Mouse (Mus musculus): Measurements from ENCODE around the gene Dhrs7c. TPM values are rescaled to one million over a fixed set of nuclear protein-coding genes. Genes with fewer than 3 reads are reported as not detected.

Dhrs7c gene
- polyA plus RNA-seq (2012; rRNA removed) = not detected in 2 replicates

DNA sequence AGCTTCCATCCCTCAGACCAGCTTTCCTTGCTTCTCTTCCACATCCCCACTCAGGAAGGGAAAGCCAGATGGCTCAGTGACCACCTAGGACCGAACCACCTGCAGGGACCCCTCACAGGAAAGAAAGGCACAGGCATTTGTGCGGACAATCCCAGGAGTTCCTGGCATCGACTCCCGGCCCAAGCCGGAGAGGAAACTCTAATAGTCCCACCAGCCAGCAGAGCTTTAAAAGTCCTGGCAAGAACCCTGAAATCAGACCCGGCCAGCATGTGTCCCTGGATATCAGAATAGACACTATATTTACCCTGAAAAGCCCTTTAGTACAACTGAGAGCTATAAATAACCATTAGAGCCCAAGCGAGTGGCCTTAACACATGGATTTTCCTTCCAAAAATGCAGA is at the start of gene Dhrs7c:
Gene Dhrs7c (plus strand): TSS at position 257 of the 400 bp plus-strand sequence.
- TF ChIP-seq POLR2A (IDR thresholded peaks at IDR 0.05; ENCODE audit: control insufficient read depth, low read depth, low read length) (no peak), CTCF (IDR thresholded peaks at IDR 0.05; ENCODE audit: control insufficient read depth, insufficient read depth, insufficient replicate concordance, low read depth, low read length) (no peak)
- H3K4me3 ChIP-seq (ENCODE audit: control insufficient read depth, low read depth, low read length) = no peak within 1 kb of the TSS

DNA sequence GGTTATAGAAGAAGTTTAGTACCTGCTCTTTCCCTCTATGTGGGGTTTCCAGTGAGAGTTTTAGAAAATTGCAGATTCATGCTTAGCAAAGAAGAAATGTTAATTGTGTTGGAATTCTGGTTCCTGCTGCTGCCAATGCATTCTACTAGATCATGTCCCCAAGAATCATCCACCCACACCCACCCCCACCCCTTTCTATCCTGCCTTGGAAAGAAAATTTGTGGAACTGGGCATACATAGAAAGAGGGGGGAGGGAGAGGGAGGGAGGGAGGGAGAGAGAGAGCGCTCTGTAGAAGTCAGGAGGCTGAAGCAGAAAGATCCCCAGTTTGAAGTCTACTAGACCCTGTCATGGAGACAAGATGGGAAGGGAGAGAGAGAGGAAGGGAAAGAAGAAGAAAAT is 41.7 kb upstream of the Dhrs7c start:
- H3K27ac ChIP-seq (ENCODE audit: control insufficient read depth, insufficient read depth, low read depth, low read length) = no peak overlapping the region
- H3K27me3 ChIP-seq (ENCODE audit: control insufficient read depth, insufficient read depth, low read length) = no peaks in the 10 kb centered on the region
- H3K36me3 ChIP-seq (ENCODE audit: control insufficient read depth, insufficient read depth, low read length) = no peaks in the 10 kb centered on the region
- TF ChIP-seq CTCF (IDR thresholded peaks at IDR 0.05; ENCODE audit: control insufficient read depth, insufficient read depth, insufficient replicate concordance, low read depth, low read length) (no peak), POLR2A (IDR thresholded peaks at IDR 0.05; ENCODE audit: control insufficient read depth, low read depth, low read length) (no peak)
- H3K4me3 ChIP-seq (ENCODE audit: control insufficient read depth, low read depth, low read length) = no peak overlapping the region
- H3K4me1 ChIP-seq (ENCODE audit: control insufficient read depth, insufficient read depth, low read length) = peaks cover 4% of the 10 kb centered on the region

More for the DNA sequence above, at the start of gene Dhrs7c:
- Histone ChIP-seq H3K36me3 (ENCODE audit: control insufficient read depth, insufficient read depth, low read length) (no peaks in the 10 kb centered on the region), H3K4me1 (ENCODE audit: control insufficient read depth, insufficient read depth, low read length) (no peaks in the 10 kb centered on the region), H3K27me3 (ENCODE audit: control insufficient read depth, insufficient read depth, low read length) (no peaks in the 10 kb centered on the region), H3K27ac (ENCODE audit: control insufficient read depth, insufficient read depth, low read depth, low read length) (no peak within 1 kb of the TSS)

DNA sequence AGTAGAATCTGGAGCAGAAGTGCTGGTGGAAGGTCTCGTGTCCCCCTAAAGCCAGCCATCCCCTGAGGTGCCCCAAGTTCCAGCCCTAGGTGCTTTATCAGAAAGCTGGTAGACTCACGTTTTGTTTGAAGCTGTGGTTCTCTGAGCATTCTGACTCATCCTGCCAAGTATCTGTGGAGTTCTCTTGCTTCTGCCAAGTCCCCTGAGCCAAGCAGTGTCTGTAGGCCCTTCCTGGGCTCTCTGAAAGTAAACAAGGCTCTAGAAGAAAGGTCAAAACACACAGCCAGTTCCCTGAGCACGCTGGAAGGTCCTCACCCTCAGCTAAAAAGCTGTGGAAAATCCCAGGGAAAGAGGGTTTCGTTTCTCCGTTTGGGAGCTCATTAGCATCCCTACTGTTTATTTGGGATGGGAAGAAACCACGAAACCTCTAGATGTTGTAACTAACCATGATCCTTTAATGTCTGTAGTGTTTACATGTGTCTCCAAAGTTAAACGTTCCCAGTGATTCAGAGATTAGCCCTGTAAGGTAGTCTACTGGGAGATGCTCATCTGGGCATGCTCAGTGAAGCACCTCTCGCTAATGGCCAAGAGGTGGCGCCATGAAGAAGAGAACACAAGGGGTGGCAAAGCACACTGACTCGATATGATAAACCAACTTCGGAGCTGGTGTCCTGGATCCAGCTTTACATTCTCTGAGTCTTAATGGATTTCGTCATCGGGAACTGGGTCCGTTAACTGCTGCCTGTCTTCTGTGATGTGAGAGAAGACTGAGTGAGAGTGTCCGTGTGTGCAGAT is 40.4 kb upstream of the Dhrs7c start:
- Histone ChIP-seq H3K4me3 (ENCODE audit: control insufficient read depth, low read depth, low read length) (no peak overlapping the region), H3K4me1 (ENCODE audit: control insufficient read depth, insufficient read depth, low read length) (peaks cover 4% of the 10 kb centered on the region), H3K27ac (ENCODE audit: control insufficient read depth, insufficient read depth, low read depth, low read length) (no peak overlapping the region), H3K27me3 (ENCODE audit: control insufficient read depth, insufficient read depth, low read length) (no peaks in the 10 kb centered on the region), H3K36me3 (ENCODE audit: control insufficient read depth, insufficient read depth, low read length) (no peaks in the 10 kb centered on the region)
- no peak for TF ChIP-seq POLR2A (IDR thresholded peaks at IDR 0.05; ENCODE audit: control insufficient read depth, low read depth, low read length)
- TF ChIP-seq CTCF (IDR thresholded peaks at IDR 0.05; ENCODE audit: control insufficient read depth, insufficient read depth, insufficient replicate concordance, low read depth, low read length) = peak; percentile 49; the same call in 1 of the 2 replicates

DNA sequence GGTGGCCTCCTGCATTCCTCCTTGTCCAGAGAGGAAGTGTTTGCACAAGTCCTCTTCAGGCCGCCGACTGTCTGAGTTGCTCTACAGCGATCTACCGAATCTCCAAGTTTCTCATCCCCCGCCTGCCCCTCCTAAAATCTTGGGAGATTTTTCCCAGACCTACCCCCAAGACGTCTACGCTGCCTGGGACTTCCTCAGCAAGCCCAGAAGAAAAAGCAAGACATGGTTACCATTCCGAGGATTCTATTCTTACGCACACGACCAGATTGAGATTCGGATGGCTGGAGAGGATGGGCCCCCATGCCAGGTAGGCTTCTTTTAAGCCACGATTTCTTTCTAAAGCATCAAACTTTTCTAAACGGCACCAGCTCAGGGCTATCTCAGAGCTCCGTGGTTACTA is 26.9 kb upstream of the Dhrs7c start, which contains the start of gene Glp2r:
Gene Glp2r (minus strand): TSS at position 101 of the 400 bp plus-strand sequence.
- TF ChIP-seq CTCF (IDR thresholded peaks at IDR 0.05; ENCODE audit: control insufficient read depth, insufficient read depth, insufficient replicate concordance, low read depth, low read length) (no peak), POLR2A (IDR thresholded peaks at IDR 0.05; ENCODE audit: control insufficient read depth, low read depth, low read length) (no peak)

DNA sequence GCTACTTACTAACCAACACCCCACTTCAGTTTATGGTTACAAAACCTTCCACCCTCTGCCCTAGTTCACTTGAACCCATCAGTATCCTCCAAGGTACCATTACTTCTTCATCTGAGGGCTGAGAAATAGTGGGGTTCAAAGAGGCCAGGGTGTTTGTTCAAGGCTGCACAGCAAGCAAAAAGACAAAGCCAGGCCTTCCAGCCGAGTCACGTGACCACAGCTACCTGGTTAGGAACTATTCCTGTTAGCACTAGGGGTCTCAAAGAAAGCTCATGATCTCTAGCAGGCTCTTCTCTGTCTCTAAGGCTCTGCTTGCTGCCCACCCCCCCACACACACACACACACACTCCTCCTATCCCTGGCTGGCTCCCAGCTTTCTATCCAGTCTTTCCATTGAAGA is 26.3 kb upstream of the Dhrs7c start:
- Histone ChIP-seq H3K36me3 (ENCODE audit: control insufficient read depth, insufficient read depth, low read length) (no peaks in the 10 kb centered on the region), H3K4me1 (ENCODE audit: control insufficient read depth, insufficient read depth, low read length) (peaks cover 5% of the 10 kb centered on the region), H3K4me3 (ENCODE audit: control insufficient read depth, low read depth, low read length) (no peak overlapping the region), H3K27me3 (ENCODE audit: control insufficient read depth, insufficient read depth, low read length) (no peaks in the 10 kb centered on the region), H3K27ac (ENCODE audit: control insufficient read depth, insufficient read depth, low read depth, low read length) (no peak overlapping the region)
- TF ChIP-seq CTCF (IDR thresholded peaks at IDR 0.05; ENCODE audit: control insufficient read depth, insufficient read depth, insufficient replicate concordance, low read depth, low read length) = no peak
- TF ChIP-seq POLR2A (IDR thresholded peaks at IDR 0.05; ENCODE audit: control insufficient read depth, low read depth, low read length) = no peak

More for the DNA sequence above, 26.9 kb upstream of the Dhrs7c start, which contains the start of gene Glp2r:
- H3K27me3 ChIP-seq (ENCODE audit: control insufficient read depth, insufficient read depth, low read length) = no peaks in the 10 kb centered on the region
- H3K27ac ChIP-seq (ENCODE audit: control insufficient read depth, insufficient read depth, low read depth, low read length) = no peak within 1 kb of the TSS
- no peaks in the 10 kb centered on the region for H3K36me3 ChIP-seq (ENCODE audit: control insufficient read depth, insufficient read depth, low read length)
- peaks cover 5% of the 10 kb centered on the region for H3K4me1 ChIP-seq (ENCODE audit: control insufficient read depth, insufficient read depth, low read length)
- H3K4me3 ChIP-seq (ENCODE audit: control insufficient read depth, low read depth, low read length) = no peak within 1 kb of the TSS

DNA sequence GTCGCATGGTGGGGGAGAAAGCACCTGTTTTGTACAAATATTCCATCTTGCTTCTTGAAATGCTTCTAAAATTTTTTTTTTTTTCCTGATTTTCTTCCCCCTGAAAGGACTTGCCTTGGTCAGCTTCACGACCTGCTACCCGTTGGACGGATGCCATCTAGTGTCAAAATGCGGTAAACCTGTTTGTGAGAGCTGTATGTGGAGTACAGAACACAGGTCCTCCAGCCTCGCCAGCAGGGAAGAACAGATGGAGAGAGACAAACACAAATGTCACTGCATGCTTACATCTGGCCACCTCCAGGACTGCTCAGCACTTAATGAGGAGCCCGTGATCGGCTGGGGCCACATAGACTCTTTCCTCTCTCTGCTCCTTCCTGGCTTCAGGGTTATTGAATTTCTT is 25.4 kb upstream of the Dhrs7c start:
- no peak for TF ChIP-seq POLR2A (IDR thresholded peaks at IDR 0.05; ENCODE audit: control insufficient read depth, low read depth, low read length)
- no peak for TF ChIP-seq CTCF (IDR thresholded peaks at IDR 0.05; ENCODE audit: control insufficient read depth, insufficient read depth, insufficient replicate concordance, low read depth, low read length)
- no peaks in the 10 kb centered on the region for H3K36me3 ChIP-seq (ENCODE audit: control insufficient read depth, insufficient read depth, low read length)
- no peak overlapping the region for H3K4me3 ChIP-seq (ENCODE audit: control insufficient read depth, low read depth, low read length)
- H3K27me3 ChIP-seq (ENCODE audit: control insufficient read depth, insufficient read depth, low read length) = no peaks in the 10 kb centered on the region
- no peak overlapping the region for H3K27ac ChIP-seq (ENCODE audit: control insufficient read depth, insufficient read depth, low read depth, low read length)
- peaks cover 5% of the 10 kb centered on the region for H3K4me1 ChIP-seq (ENCODE audit: control insufficient read depth, insufficient read depth, low read length)

DNA sequence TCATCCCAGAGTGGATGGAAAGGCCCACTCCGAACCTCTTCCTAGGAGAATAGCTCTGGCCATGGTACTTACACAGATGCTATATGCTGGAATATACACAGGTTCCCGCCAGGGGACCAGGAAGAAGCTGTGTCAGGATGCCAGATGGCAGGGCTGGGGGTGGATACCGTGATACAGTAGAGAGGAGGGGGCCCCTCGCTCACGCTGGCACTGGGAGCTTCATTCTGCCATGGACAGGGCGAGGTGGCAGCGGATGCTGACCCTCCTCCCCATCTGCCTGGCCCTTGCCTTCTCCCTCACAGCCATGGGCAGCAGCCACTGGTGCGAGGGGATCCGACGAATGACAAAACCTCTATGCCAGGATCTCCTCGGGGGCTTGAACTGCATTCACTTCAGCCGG is 23.6 kb upstream of the Dhrs7c start, which contains the start of gene Gsg1l2:
Gene Gsg1l2 (plus strand): TSS at position 230 of the 400 bp plus-strand sequence.
- H3K36me3 ChIP-seq (ENCODE audit: control insufficient read depth, insufficient read depth, low read length) = no peaks in the 10 kb centered on the region
- TF ChIP-seq POLR2A (IDR thresholded peaks at IDR 0.05; ENCODE audit: control insufficient read depth, low read depth, low read length) (no peak), CTCF (IDR thresholded peaks at IDR 0.05; ENCODE audit: control insufficient read depth, insufficient read depth, insufficient replicate concordance, low read depth, low read length) (no peak)
- peaks cover 5% of the 10 kb centered on the region for H3K4me1 ChIP-seq (ENCODE audit: control insufficient read depth, insufficient read depth, low read length)
- no peak within 1 kb of the TSS for H3K4me3 ChIP-seq (ENCODE audit: control insufficient read depth, low read depth, low read length)
- no peaks in the 10 kb centered on the region for H3K27me3 ChIP-seq (ENCODE audit: control insufficient read depth, insufficient read depth, low read length)
- no peak within 1 kb of the TSS for H3K27ac ChIP-seq (ENCODE audit: control insufficient read depth, insufficient read depth, low read depth, low read length)

Data from testis, adult 2 months (tissue).